Comparison of ENCODE assay signal across 9 mouse cellular contexts in the genomic region with DNA sequence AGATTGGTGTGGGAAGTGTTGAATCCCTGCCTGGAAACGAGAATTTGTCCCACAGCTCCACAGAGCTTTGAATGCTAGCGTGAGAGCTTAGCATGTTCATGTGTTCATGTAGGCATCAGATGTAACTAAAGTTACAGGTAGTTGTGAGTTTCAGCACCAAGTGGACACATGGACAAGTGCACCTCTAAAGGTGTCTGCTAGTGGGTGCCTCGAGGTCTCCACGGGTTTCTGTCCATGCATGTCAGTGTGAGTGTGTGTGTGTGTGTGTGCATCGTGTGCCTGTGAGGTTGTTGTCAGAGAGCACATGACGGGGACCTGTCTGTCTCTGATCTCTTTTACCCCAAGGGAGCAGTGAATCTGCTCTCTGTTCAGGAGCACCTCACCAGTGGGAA. TPM values are rescaled to one million over a fixed set of nuclear protein-coding genes. Genes with fewer than 3 reads are reported as not detected.
DNase-seq lines count a peak whose midpoint lies in the region; ATAC-seq and TF ChIP-seq lines count a peak whose summit lies in the region.
"Had no signal": no experiment of that assay in that cellular context is flagged by ENCODE, and none has a peak within 500 bp of the region (broad histone marks: within the 10 kb centered on the region; RNA-seq: fewer than 3 reads in every experiment).

No protein-coding gene starts in this region.

- H3K27ac ChIP-seq in thymus, adult 2 months (ENCODE audit: control insufficient read depth, insufficient read depth, low read length): no peak overlapping the region
- no peak overlapping the region for H3K27ac ChIP-seq in liver, embryonic 15.5 days (replicated peaks)
- H3K27ac ChIP-seq: macrophage had no signal

- DNase-seq in frontal cortex, postnatal 10 days (ENCODE audit: low spot score in 2 of 2): no peak
- DNase-seq in thymus, adult 2 months: no peak
- no peak for DNase-seq in thymus, postnatal 10 days (ENCODE audit: low spot score in 2 of 2)
- DNase-seq in left cerebral cortex, adult 18-20 months (ENCODE audit: low spot score in 2 of 2): no peak
- no peak for DNase-seq in embryo, embryonic 10.5 days (ENCODE audit: low spot score)
- DNase-seq in kidney, adult 18-20 months: no peak

- H3K4me1 ChIP-seq in thymus, adult 2 months (replicated peaks; ENCODE audit: control insufficient read depth, insufficient read depth, low read length): peaks cover 11% of the 10 kb centered on the region; the same call in 1 of the 2 replicates
- peaks cover 24% of the 10 kb centered on the region for H3K4me1 ChIP-seq in liver, embryonic 15.5 days (replicated peaks)

- no peak for TF ChIP-seq CTCF in thymus, adult 2 months (IDR thresholded peaks at IDR 0.05; ENCODE audit: borderline replicate concordance, control insufficient read depth, extremely low read depth, insufficient read depth, low read length, poor library complexity)

- H3K9me3 ChIP-seq in liver, embryonic 15.5 days (replicated peaks): no peaks in the 10 kb centered on the region

- 0 out of 2 replicates have a peak, but pooled peaks have one; percentile 1 for ATAC-seq in frontal cortex, adult (ENCODE audit: low TSS enrichment)
- no peak for ATAC-seq in liver, embryonic 15.5 days (ENCODE audit: insufficient read depth)

- peak overlapping the region; percentile 99 for H3K4me2 ChIP-seq in liver, embryonic 15.5 days

- 15% methylated on average over 6 of the region's 6 CpGs for WGBS in thymus, adult 2 months
- 16% methylated on average over 6 of the region's 6 CpGs for WGBS in liver, embryonic 15.5 days (ENCODE audit: insufficient replicate concordance)

- no peak overlapping the region for H3K9ac ChIP-seq in liver, embryonic 15.5 days

- H3K36me3 ChIP-seq in thymus, adult 2 months (ENCODE audit: control insufficient read depth, insufficient read depth, low read length): no peaks in the 10 kb centered on the region
- no peaks in the 10 kb centered on the region for H3K36me3 ChIP-seq in liver, embryonic 15.5 days (replicated peaks)

- no peak for TF ChIP-seq POLR2A in thymus, adult 2 months (IDR thresholded peaks at IDR 0.05; ENCODE audit: control insufficient read depth, extremely low read depth, insufficient read depth, low read length, poor library complexity)

- H3K4me3 ChIP-seq in thymus, adult 2 months (ENCODE audit: control insufficient read depth, insufficient read depth, low read length): peak overlapping the region; percentile 44
- peak overlapping the region; percentile 68 for H3K4me3 ChIP-seq in liver, embryonic 15.5 days (replicated peaks)

- H3K27me3 ChIP-seq in thymus, adult 2 months (ENCODE audit: control insufficient read depth, insufficient read depth, low read length): peaks cover 4% of the 10 kb centered on the region; the same call in 1 of the 2 replicates
- peaks cover 34% of the 10 kb centered on the region for H3K27me3 ChIP-seq in liver, embryonic 15.5 days

RNA-seq across cellular contexts. Expression of a gene that starts 0.5 kb away (rescaled TPM):
- polyA plus RNA-seq in thymus, adult 2 months (2012; rRNA removed): 0.57 and 0.74 TPM in 2 replicates
- 1.3 and 1.4 TPM in 2 replicates for polyA plus RNA-seq in liver, embryonic 15.5 days (2015; fragmentation: Nextera tagmentation; extraction: Ambion mirVana)
- 10 to 100 TPM; 42.4 to 51.4 TPM for total RNA-seq in left cerebral cortex, adult 18-20 months (2021)
- polyA plus RNA-seq: macrophage had no signal

RNA-seq across cellular contexts. Expression of a gene that starts 32.7 kb away (rescaled TPM):
- 7.6 and 9.2 TPM in 2 replicates for polyA plus RNA-seq in thymus, adult 2 months (2012; rRNA removed)
- polyA plus RNA-seq in liver, embryonic 15.5 days (2015; fragmentation: Nextera tagmentation; extraction: Ambion mirVana): 27.3 and 28.1 TPM in 2 replicates
- 10 to 100 TPM; 49.2 to 53.6 TPM for total RNA-seq in left cerebral cortex, adult 18-20 months (2021)

RNA-seq across cellular contexts. Expression of a gene that starts 34.3 kb away (rescaled TPM):
- polyA plus RNA-seq in thymus, adult 2 months (2012; rRNA removed): 51.3 and 65.9 TPM in 2 replicates
- 18.5 and 20.1 TPM in 2 replicates for polyA plus RNA-seq in liver, embryonic 15.5 days (2015; fragmentation: Nextera tagmentation; extraction: Ambion mirVana)
- total RNA-seq in left cerebral cortex, adult 18-20 months (2021): 10 to 100 TPM; 68.5 to 75.4 TPM

RNA-seq across cellular contexts. Expression of a gene that starts 46.2 kb away (rescaled TPM):
- 7.0 and 9.5 TPM in 2 replicates for polyA plus RNA-seq in thymus, adult 2 months (2012; rRNA removed)
- 43.7 and 46.6 TPM in 2 replicates for polyA plus RNA-seq in liver, embryonic 15.5 days (2015; fragmentation: Nextera tagmentation; extraction: Ambion mirVana)
- total RNA-seq in left cerebral cortex, adult 18-20 months (2021): 10 to 100 TPM; 58.5 to 60.4 TPM
